Mouse (Mus musculus): Measurements from ENCODE around the gene Aars2. TPM values are rescaled to one million over a fixed set of nuclear protein-coding genes. Genes with fewer than 3 reads are reported as not detected.

The Aars2 gene
- total RNA-seq (2014; rRNA removed) = 19.2 and 20.8 TPM in 2 replicates
- 10.9 and 12.0 TPM in 2 replicates for polyA plus RNA-seq (2015; fragmentation: Nextera tagmentation; extraction: Ambion mirVana)

GRCm38 (mm10) chr17:45506700-45507189, at the start of gene Aars2:
TSS of gene Aars2 (plus strand) at chr17:45506841.
- DNase-seq (peak; percentile 98), ATAC-seq (peak; percentile 97)
- under 1% methylated on average over 42 of the region's 42 CpGs for WGBS
- peak within 1 kb of the TSS; percentile 42 for H3K4me2 ChIP-seq (ENCODE audit: low read depth)
- peaks cover 7% of the 10 kb centered on the region for H3K36me3 ChIP-seq (ENCODE audit: insufficient read depth)
- H3K9ac ChIP-seq = peak within 1 kb of the TSS; percentile 77
- TF ChIP-seq CTCF (IDR thresholded peaks at IDR 0.05; ENCODE audit: low read depth) = peak; percentile 90
- no peaks in the 10 kb centered on the region for H3K9me3 ChIP-seq (ENCODE audit: low read length)
- peak within 1 kb of the TSS; percentile 61 for H3K4me3 ChIP-seq (ENCODE audit: low read depth, low read length)
- H3K27me3 ChIP-seq (ENCODE audit: insufficient read depth, low read length) = no peaks in the 10 kb centered on the region
- H3K27ac ChIP-seq (ENCODE audit: low read depth, low read length) = peak within 1 kb of the TSS; percentile 89
- no peaks in the 10 kb centered on the region for H3K4me1 ChIP-seq (ENCODE audit: insufficient read depth)

GRCm38 (mm10) chr17:45457487-45457886, 49.2 kb upstream of the Aars2 start:
- 94% methylated on average over 5 of the region's 5 CpGs for WGBS
- H3K9me3 ChIP-seq (ENCODE audit: low read length) = no peaks in the 10 kb centered on the region
- no peak overlapping the region for H3K4me2 ChIP-seq (ENCODE audit: low read depth)
- H3K4me3 ChIP-seq (ENCODE audit: low read depth, low read length) = no peak overlapping the region
- H3K36me3 ChIP-seq (ENCODE audit: insufficient read depth) = no peaks in the 10 kb centered on the region
- DNase-seq = no peak
- no peak overlapping the region for H3K27ac ChIP-seq (ENCODE audit: low read depth, low read length)
- no peak for ATAC-seq
- H3K27me3 ChIP-seq (ENCODE audit: insufficient read depth, low read length) = no peaks in the 10 kb centered on the region
- H3K9ac ChIP-seq = no peak overlapping the region
- peak; percentile 3; the same call in 1 of the 2 replicates for TF ChIP-seq CTCF (IDR thresholded peaks at IDR 0.05; ENCODE audit: low read depth)
- H3K4me1 ChIP-seq (ENCODE audit: insufficient read depth) = peaks cover 7% of the 10 kb centered on the region

GRCm38 (mm10) chr17:45458516-45458915, 48.1 kb upstream of the Aars2 start:
- ATAC-seq = no peak
- H3K4me3 ChIP-seq (ENCODE audit: low read depth, low read length) = no peak overlapping the region
- peaks cover 7% of the 10 kb centered on the region for H3K4me1 ChIP-seq (ENCODE audit: insufficient read depth)
- no peak for DNase-seq
- no peaks in the 10 kb centered on the region for H3K36me3 ChIP-seq (ENCODE audit: insufficient read depth)
- no peak for TF ChIP-seq CTCF (IDR thresholded peaks at IDR 0.05; ENCODE audit: low read depth)
- 89% methylated on average over 4 of the region's 4 CpGs for WGBS
- H3K9ac ChIP-seq = no peak overlapping the region
- no peaks in the 10 kb centered on the region for H3K9me3 ChIP-seq (ENCODE audit: low read length)
- H3K4me2 ChIP-seq (ENCODE audit: low read depth) = no peak overlapping the region
- H3K27ac ChIP-seq (ENCODE audit: low read depth, low read length) = no peak overlapping the region
- no peaks in the 10 kb centered on the region for H3K27me3 ChIP-seq (ENCODE audit: insufficient read depth, low read length)

GRCm38 (mm10) chr17:45459062-45459461, 47.6 kb upstream of the Aars2 start:
- WGBS = 87% methylated on average over 8 of the region's 8 CpGs
- ATAC-seq = no peak
- TF ChIP-seq CTCF (IDR thresholded peaks at IDR 0.05; ENCODE audit: low read depth) = no peak
- no peak overlapping the region for H3K9ac ChIP-seq
- H3K4me1 ChIP-seq (ENCODE audit: insufficient read depth) = peaks cover 7% of the 10 kb centered on the region
- H3K27ac ChIP-seq (ENCODE audit: low read depth, low read length) = no peak overlapping the region
- no peaks in the 10 kb centered on the region for H3K36me3 ChIP-seq (ENCODE audit: insufficient read depth)
- H3K9me3 ChIP-seq (ENCODE audit: low read length) = no peaks in the 10 kb centered on the region
- no peak overlapping the region for H3K4me3 ChIP-seq (ENCODE audit: low read depth, low read length)
- H3K4me2 ChIP-seq (ENCODE audit: low read depth) = no peak overlapping the region
- no peaks in the 10 kb centered on the region for H3K27me3 ChIP-seq (ENCODE audit: insufficient read depth, low read length)
- no peak for DNase-seq

- no peak overlapping the region for H3K27ac ChIP-seq (ENCODE audit: low read depth, low read length)
- no peak overlapping the region for H3K4me2 ChIP-seq (ENCODE audit: low read depth)
- no peak for TF ChIP-seq CTCF (IDR thresholded peaks at IDR 0.05; ENCODE audit: low read depth)
- H3K9ac ChIP-seq = no peak overlapping the region
- H3K4me3 ChIP-seq (ENCODE audit: low read depth, low read length) = no peak overlapping the region
- no peaks in the 10 kb centered on the region for H3K27me3 ChIP-seq (ENCODE audit: insufficient read depth, low read length)
- DNase-seq (no peak), ATAC-seq (no peak)
- H3K9me3 ChIP-seq (ENCODE audit: low read length) = no peaks in the 10 kb centered on the region
- H3K4me1 ChIP-seq (ENCODE audit: insufficient read depth) = no peaks in the 10 kb centered on the region
- no peaks in the 10 kb centered on the region for H3K36me3 ChIP-seq (ENCODE audit: insufficient read depth)
- WGBS = over 99% methylated on average over 4 of the region's 4 CpGs
These were observed 44.1 kb upstream of the Aars2 start for GRCm38 (mm10) chr17:45462506-45462905.

GRCm38 (mm10) chr17:45464255-45464654, 42.4 kb upstream of the Aars2 start:
- H3K9ac ChIP-seq = no peak overlapping the region
- H3K27me3 ChIP-seq (ENCODE audit: insufficient read depth, low read length) = no peaks in the 10 kb centered on the region
- H3K9me3 ChIP-seq (ENCODE audit: low read length) = no peaks in the 10 kb centered on the region
- no peak overlapping the region for H3K27ac ChIP-seq (ENCODE audit: low read depth, low read length)
- ATAC-seq = no peak
- H3K4me2 ChIP-seq (ENCODE audit: low read depth) = no peak overlapping the region
- no peak for DNase-seq
- no peaks in the 10 kb centered on the region for H3K36me3 ChIP-seq (ENCODE audit: insufficient read depth)
- no peaks in the 10 kb centered on the region for H3K4me1 ChIP-seq (ENCODE audit: insufficient read depth)
- TF ChIP-seq CTCF (IDR thresholded peaks at IDR 0.05; ENCODE audit: low read depth) = no peak
- WGBS = 87% methylated on average over 9 of the region's 9 CpGs
- no peak overlapping the region for H3K4me3 ChIP-seq (ENCODE audit: low read depth, low read length)

GRCm38 (mm10) chr17:45466701-45467100, 39.9 kb upstream of the Aars2 start:
- Histone ChIP-seq H3K36me3 (ENCODE audit: insufficient read depth) (no peaks in the 10 kb centered on the region), H3K27me3 (ENCODE audit: insufficient read depth, low read length) (no peaks in the 10 kb centered on the region), H3K9me3 (ENCODE audit: low read length) (no peaks in the 10 kb centered on the region), H3K27ac (ENCODE audit: low read depth, low read length) (no peak overlapping the region), H3K9ac (no peak overlapping the region), H3K4me2 (ENCODE audit: low read depth) (no peak overlapping the region), H3K4me3 (ENCODE audit: low read depth, low read length) (no peak overlapping the region), H3K4me1 (ENCODE audit: insufficient read depth) (no peaks in the 10 kb centered on the region)
- 61% methylated on average over 2 of the region's 2 CpGs for WGBS
- DNase-seq (no peak), ATAC-seq (no peak)
- TF ChIP-seq CTCF (IDR thresholded peaks at IDR 0.05; ENCODE audit: low read depth) = no peak; the same call in 1 of the 2 replicates
